Mouse (Mus musculus): ENCODE measurements around the gene Ppp1r21.

Gene Ppp1r21

GRCm38 (mm10) chr17:88578522-88579242 lies 48.8 kb downstream of the Ppp1r21 start:
- no peak for DNase-seq

GRCm38 (mm10) chr17:88580556-88580955 lies 50.6 kb downstream of the Ppp1r21 start:
- no peak for DNase-seq

- DNase-seq, result no peak
Observed at GRCm38 (mm10) chr17:88581511-88582021, 51.6 kb downstream of the Ppp1r21 start.

GRCm38 (mm10) chr17:88582999-88583398 lies 53.1 kb downstream of the Ppp1r21 start:
- no peak for DNase-seq

- no peak for DNase-seq
Observed at GRCm38 (mm10) chr17:88583411-88583810, 53.5 kb downstream of the Ppp1r21 start.

GRCm38 (mm10) chr17:88587371-88587770 lies 57.5 kb downstream of the Ppp1r21 start:
- no peak for DNase-seq

GRCm38 (mm10) chr17:88588228-88588627 lies 58.3 kb downstream of the Ppp1r21 start:
- no peak for DNase-seq

GRCm38 (mm10) chr17:88590251-88590650 lies 60.3 kb downstream of the Ppp1r21 start:
- DNase-seq, result no peak

GRCm38 (mm10) chr17:88595071-88595470 lies 65.2 kb downstream of the Ppp1r21 start:
- no peak for DNase-seq

GRCm38 (mm10) chr17:88596068-88596467 lies 66.2 kb downstream of the Ppp1r21 start:
- DNase-seq, result no peak

- DNase-seq, result no peak
Observed at GRCm38 (mm10) chr17:88596544-88597221, 66.8 kb downstream of the Ppp1r21 start.

- DNase-seq, result peak; percentile 70
Observed at GRCm38 (mm10) chr17:88597222-88598055, 67.5 kb downstream of the Ppp1r21 start, which contains the start of gene Ston1. TSS of gene Ston1 (plus strand) at chr17:88597684.

GRCm38 (mm10) chr17:88598056-88598420 lies 68.1 kb downstream of the Ppp1r21 start:
- no peak for DNase-seq

GRCm38 (mm10) chr17:88598570-88599368 lies 68.9 kb downstream of the Ppp1r21 start:
- no peak for DNase-seq

- DNase-seq, result no peak
Observed at GRCm38 (mm10) chr17:88600492-88601026, 70.6 kb downstream of the Ppp1r21 start.

- no peak for DNase-seq
Observed at GRCm38 (mm10) chr17:88603943-88604342, 74.0 kb downstream of the Ppp1r21 start.

GRCm38 (mm10) chr17:88606056-88606455 lies 76.1 kb downstream of the Ppp1r21 start:
- no peak for DNase-seq

- DNase-seq, result no peak
Observed at GRCm38 (mm10) chr17:88609361-88609760, 79.4 kb downstream of the Ppp1r21 start.

- no peak for DNase-seq
Observed at GRCm38 (mm10) chr17:88611057-88611456, 81.1 kb downstream of the Ppp1r21 start.

GRCm38 (mm10) chr17:88613172-88613571 lies 83.3 kb downstream of the Ppp1r21 start:
- no peak for DNase-seq

GRCm38 (mm10) chr17:88613721-88614120 lies 83.8 kb downstream of the Ppp1r21 start:
- no peak for DNase-seq

GRCm38 (mm10) chr17:88614234-88614633 lies 84.3 kb downstream of the Ppp1r21 start:
- DNase-seq, result no peak
